Mouse (Mus musculus) neural tube, embryonic 13.5 days (tissue): ENCODE results near the gene Bcl2a1c. TPM values are rescaled to one million over a fixed set of nuclear protein-coding genes. Genes with fewer than 3 reads are reported as not detected.
A peak's percentile ranks its signal among the peaks of the same experiment; 100 is the strongest.
"Not testable (repeated sequence)": the region's sequence is repeated elsewhere in the genome, so short reads cannot be mapped to it uniquely, and the experiment has no call there.

Experiments used
- ATAC-seq: fragments of 200-750 bp; cut with Nextera tagmentation; 2 replicates; pipeline ENCODE4 v1.8.0; 2017; ENCODE audit warnings: low read depth, mild to moderate bottlenecking, moderate TSS enrichment, moderate library complexity
- H3K27ac ChIP-seq: fragments of 300-500 bp; sonication (generic); replicated peaks from 2 replicates; pipeline ENCODE4 v1.5.1; 2015; ENCODE audit warnings: moderate library complexity, mild to moderate bottlenecking, inconsistent platforms
- H3K27me3 ChIP-seq: fragments of 300-500 bp; sonication (generic); 2 replicates; pipeline ENCODE4 v1.6.1; 2015; ENCODE audit warnings: mild to moderate bottlenecking, inconsistent platforms
- H3K36me3 ChIP-seq: fragments of 300-500 bp; sonication (generic); 2 replicates; pipeline ENCODE4 v1.6.1; 2015; ENCODE audit warnings: mild to moderate bottlenecking, inconsistent platforms
- H3K4me1 ChIP-seq: fragments of 300-500 bp; sonication (generic); replicated peaks from 2 replicates; pipeline ENCODE4 v1.6.1; 2015; ENCODE audit warnings: inconsistent platforms
- H3K4me2 ChIP-seq: fragments of 300-500 bp; sonication (generic); 2 replicates; pipeline ENCODE4 v1.6.1; 2015; ENCODE audit warnings: inconsistent platforms, mild to moderate bottlenecking, moderate library complexity
- H3K4me3 ChIP-seq: fragments of 300-500 bp; sonication (generic); 2 replicates; pipeline ENCODE4 v1.5.1; 2015; ENCODE audit warnings: mild to moderate bottlenecking, inconsistent platforms
- H3K9ac ChIP-seq: fragments of 300-500 bp; sonication (generic); 2 replicates; pipeline ENCODE4 v1.6.1; 2015; ENCODE audit warnings: moderate library complexity, mild to moderate bottlenecking, inconsistent platforms
- H3K9me3 ChIP-seq: fragments of 300-500 bp; sonication (generic); 2 replicates; pipeline ENCODE4 v1.6.1; 2016; ENCODE audit warnings: inconsistent platforms
- WGBS: fragments of 180-500 bp; shearing (Covaris S2); methylation state at CpG from one replicate; pipeline ENCODE4 v1.1.7; 2015; 5-methylcytosine and 5-hydroxymethylcytosine counted together
- polyA plus RNA-seq: library from polyadenylated mRNA; unstranded; fragments of >200 nt; fragmentation: Nextera tagmentation; extraction: Ambion mirVana; gene quantifications from 2 replicates; pipeline ENCODE4 v1.2.1, GENCODE M21; 2015

The Bcl2a1c gene
- polyA plus RNA-seq, result not detected in 2 replicates

GRCm38 (mm10) chr9:114329855-114330254, at the start of gene Bcl2a1c:
Bcl2a1c (plus strand) TSS chr9:114330135.
- H3K4me1 ChIP-seq, H3K27ac ChIP-seq, H3K36me3 ChIP-seq, H3K9ac ChIP-seq, H3K4me3 ChIP-seq, H3K9me3 ChIP-seq, H3K4me2 ChIP-seq, ATAC-seq, H3K27me3 ChIP-seq: not testable (repeated sequence)
- 84% methylated on average over 9 of the region's 9 CpGs for WGBS

GRCm38 (mm10) chr9:114305957-114306356, 24.0 kb upstream of the Bcl2a1c start:
- ATAC-seq, H3K9ac ChIP-seq: not testable (repeated sequence)

GRCm38 (mm10) chr9:114311752-114312151, 18.2 kb upstream of the Bcl2a1c start:
- H3K4me2 ChIP-seq, H3K4me1 ChIP-seq, H3K27me3 ChIP-seq, H3K36me3 ChIP-seq, ATAC-seq, H3K27ac ChIP-seq, H3K4me3 ChIP-seq, H3K9me3 ChIP-seq, H3K9ac ChIP-seq: not testable (repeated sequence)
- WGBS, result 80% methylated on average over 2 of the region's 2 CpGs

More at GRCm38 (mm10) chr9:114305957-114306356, 24.0 kb upstream of the Bcl2a1c start:
- not testable (repeated sequence) for H3K27me3 ChIP-seq, H3K4me1 ChIP-seq, H3K4me2 ChIP-seq, H3K4me3 ChIP-seq, H3K27ac ChIP-seq, H3K9me3 ChIP-seq, H3K36me3 ChIP-seq

GRCm38 (mm10) chr9:114318021-114318420, 11.9 kb upstream of the Bcl2a1c start:
- 9% methylated on average over 2 of the region's 2 CpGs for WGBS
- Histone ChIP-seq H3K4me3 (no peak overlapping the region), H3K4me1 (no peaks in the 10 kb centered on the region), H3K9me3 (no peaks in the 10 kb centered on the region), H3K4me2 (no peak overlapping the region), H3K36me3 (no peaks in the 10 kb centered on the region), H3K9ac (no peak overlapping the region), H3K27me3 (no peaks in the 10 kb centered on the region), H3K27ac (no peak overlapping the region)
- ATAC-seq, result no peak

- Histone ChIP-seq H3K27ac (no peak overlapping the region), H3K4me3 (no peak overlapping the region), H3K4me2 (no peak overlapping the region), H3K27me3 (no peaks in the 10 kb centered on the region), H3K36me3 (no peaks in the 10 kb centered on the region), H3K9ac (no peak overlapping the region), H3K4me1 (no peaks in the 10 kb centered on the region), H3K9me3 (no peaks in the 10 kb centered on the region)
- ATAC-seq, result no peak
- 82% methylated on average over 3 of the region's 3 CpGs for WGBS
Measured at GRCm38 (mm10) chr9:114326011-114326748, 3.8 kb upstream of the Bcl2a1c start.

- H3K36me3 ChIP-seq, H3K9ac ChIP-seq, H3K27me3 ChIP-seq, H3K4me2 ChIP-seq, H3K9me3 ChIP-seq, H3K27ac ChIP-seq, ATAC-seq, H3K4me1 ChIP-seq, H3K4me3 ChIP-seq: not testable (repeated sequence)
Measured at GRCm38 (mm10) chr9:114328332-114328731, 1.6 kb upstream of the Bcl2a1c start.

- peak overlapping the region; percentile 54 for H3K4me3 ChIP-seq
- H3K4me2 ChIP-seq, result peak overlapping the region; percentile 86
- peak; percentile 86 for ATAC-seq
- no peaks in the 10 kb centered on the region for H3K36me3 ChIP-seq
- H3K9ac ChIP-seq, result peak overlapping the region; percentile 76
- H3K9me3 ChIP-seq, result no peaks in the 10 kb centered on the region
- H3K4me1 ChIP-seq, result peaks cover 12% of the 10 kb centered on the region; the same call in 1 of the 2 replicates
- H3K27me3 ChIP-seq, result peaks cover 14% of the 10 kb centered on the region
- WGBS, result 1% methylated on average over 48 of the region's 48 CpGs
- H3K27ac ChIP-seq, result 0 out of 2 replicates have a peak overlapping the region, but pooled peaks have one; percentile 7
Measured at GRCm38 (mm10) chr9:114367783-114368470, 38.0 kb downstream of the Bcl2a1c start.

GRCm38 (mm10) chr9:114368471-114368858, 38.5 kb downstream of the Bcl2a1c start:
- peak; percentile 57 for ATAC-seq

GRCm38 (mm10) chr9:114369389-114369788, 39.5 kb downstream of the Bcl2a1c start:
- WGBS, result 72% methylated on average over 5 of the region's 5 CpGs
- H3K9ac ChIP-seq, H3K36me3 ChIP-seq, H3K4me3 ChIP-seq, H3K4me2 ChIP-seq, H3K27ac ChIP-seq, H3K9me3 ChIP-seq: not testable (repeated sequence)
- H3K4me1 ChIP-seq, result peaks cover 12% of the 10 kb centered on the region; the same call in 1 of the 2 replicates
- peaks cover 14% of the 10 kb centered on the region for H3K27me3 ChIP-seq
- 0 out of 2 replicates have a peak, but pooled peaks have one; percentile 13 for ATAC-seq

More at GRCm38 (mm10) chr9:114368471-114368858, 38.5 kb downstream of the Bcl2a1c start:
- peaks cover 14% of the 10 kb centered on the region for H3K27me3 ChIP-seq
- no peaks in the 10 kb centered on the region for H3K9me3 ChIP-seq
- H3K36me3 ChIP-seq, result no peaks in the 10 kb centered on the region
- WGBS, result 18% methylated on average over 12 of the region's 12 CpGs
- peak overlapping the region; percentile 76 for H3K9ac ChIP-seq
- H3K27ac ChIP-seq, result 0 out of 2 replicates have a peak overlapping the region, but pooled peaks have one; percentile 7
- peak overlapping the region; percentile 86 for H3K4me2 ChIP-seq
- H3K4me1 ChIP-seq, result peaks cover 12% of the 10 kb centered on the region; the same call in 1 of the 2 replicates
- peak overlapping the region; percentile 54 for H3K4me3 ChIP-seq

- not testable (repeated sequence) for H3K36me3 ChIP-seq, H3K4me2 ChIP-seq, H3K9ac ChIP-seq, H3K27me3 ChIP-seq, ATAC-seq, H3K4me3 ChIP-seq, H3K9me3 ChIP-seq, H3K27ac ChIP-seq
- WGBS, result 22% methylated on average over 5 of the region's 5 CpGs
- peaks cover 12% of the 10 kb centered on the region; the same call in 1 of the 2 replicates for H3K4me1 ChIP-seq
Measured at GRCm38 (mm10) chr9:114371717-114372116, 41.8 kb downstream of the Bcl2a1c start.

GRCm38 (mm10) chr9:114375276-114375962, 45.5 kb downstream of the Bcl2a1c start:
- Histone ChIP-seq H3K4me1 (no peaks in the 10 kb centered on the region), H3K4me2 (no peak overlapping the region), H3K4me3 (no peak overlapping the region), H3K36me3 (no peaks in the 10 kb centered on the region), H3K9me3 (no peaks in the 10 kb centered on the region), H3K27me3 (no peaks in the 10 kb centered on the region), H3K9ac (no peak overlapping the region), H3K27ac (no peak overlapping the region)
- WGBS, result 89% methylated on average over 10 of the region's 10 CpGs
- ATAC-seq, result no peak

- no peak for ATAC-seq
- WGBS, result 96% methylated on average over 10 of the region's 10 CpGs
- Histone ChIP-seq H3K4me3 (no peak overlapping the region), H3K27me3 (no peaks in the 10 kb centered on the region), H3K27ac (no peak overlapping the region), H3K4me2 (no peak overlapping the region), H3K4me1 (no peaks in the 10 kb centered on the region), H3K9me3 (no peaks in the 10 kb centered on the region), H3K9ac (no peak overlapping the region), H3K36me3 (no peaks in the 10 kb centered on the region)
Measured at GRCm38 (mm10) chr9:114377168-114377567, 47.2 kb downstream of the Bcl2a1c start.
